Mouse (Mus musculus) naive thymus-derived CD4-positive, alpha-beta T cell, adult 2 months (primary cell): Measurements from ENCODE around the gene Eea1.
A peak's percentile ranks its signal among the peaks of the same experiment; 100 is the strongest.
"Not testable (repeated sequence)": the region's sequence is repeated elsewhere in the genome, so short reads cannot be mapped to it uniquely, and the experiment has no call there.

Experiments used
- DNase-seq: peaks from one replicate; pipeline ENCODE4 v3.0.0-alpha.2; 2011; ENCODE audit warnings: low read depth

Eea1 gene

GRCm38 (mm10) chr10:96074386-96074785 is 133.9 kb downstream of the Eea1 start:
- DNase-seq, result no peak

GRCm38 (mm10) chr10:96075403-96075802 is 135.0 kb downstream of the Eea1 start:
- no peak for DNase-seq

GRCm38 (mm10) chr10:96075880-96076279 is 135.4 kb downstream of the Eea1 start:
- no peak for DNase-seq

- DNase-seq, result no peak
Measured at GRCm38 (mm10) chr10:96076461-96076860, 136.0 kb downstream of the Eea1 start.

DNA sequence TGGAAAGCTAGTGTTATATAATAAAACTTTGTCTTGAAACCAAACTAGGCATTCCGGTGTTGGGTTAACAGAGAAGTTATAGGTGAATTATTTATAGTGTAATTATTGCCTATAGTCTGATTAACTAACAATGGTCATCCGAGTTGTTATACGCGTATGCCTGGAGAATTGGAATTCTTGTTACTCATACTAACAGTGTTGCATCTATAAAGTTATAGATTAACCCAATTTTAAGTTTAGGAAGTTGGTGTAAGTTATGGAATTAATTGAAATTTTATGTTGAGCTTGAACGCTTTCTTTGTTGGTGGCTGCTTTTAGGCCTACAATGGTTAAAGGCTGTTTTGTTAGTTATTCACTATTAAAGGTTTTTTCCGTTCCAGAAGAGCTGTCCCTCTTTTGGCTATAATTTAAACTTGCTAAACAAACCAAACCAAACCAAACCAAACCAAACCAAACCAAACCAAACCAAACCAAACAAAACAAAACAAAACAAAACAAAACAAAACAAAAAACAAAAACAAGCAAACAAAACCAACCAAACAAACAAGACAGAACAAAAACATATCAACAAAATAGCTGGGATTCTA is 137.1 kb downstream of the Eea1 start:
- DNase-seq, result not testable (repeated sequence)

- DNase-seq, result no peak
Measured at GRCm38 (mm10) chr10:96079823-96080222, 139.4 kb downstream of the Eea1 start.

GRCm38 (mm10) chr10:96080440-96081381 is 140.3 kb downstream of the Eea1 start:
- peak; percentile 68 for DNase-seq

DNA sequence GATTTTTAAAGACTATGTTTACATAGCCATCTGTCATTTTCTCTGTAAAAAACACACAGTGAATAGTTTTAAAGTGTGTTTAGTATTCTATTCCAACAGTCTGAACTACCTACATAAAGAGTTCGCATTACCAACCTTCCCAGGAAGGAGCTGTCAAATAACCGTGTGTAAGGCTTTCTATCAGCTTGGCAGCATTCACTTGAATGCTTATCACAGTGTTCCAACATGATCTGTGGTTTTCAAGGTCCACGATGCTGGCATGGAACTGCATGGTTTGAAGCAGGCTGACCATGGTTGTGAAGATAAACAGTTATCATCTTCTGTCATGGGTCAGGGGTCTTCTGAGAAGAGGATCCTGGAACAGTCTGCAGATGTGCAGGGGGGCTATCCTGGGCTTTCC is 141.8 kb downstream of the Eea1 start:
- no peak for DNase-seq

DNA sequence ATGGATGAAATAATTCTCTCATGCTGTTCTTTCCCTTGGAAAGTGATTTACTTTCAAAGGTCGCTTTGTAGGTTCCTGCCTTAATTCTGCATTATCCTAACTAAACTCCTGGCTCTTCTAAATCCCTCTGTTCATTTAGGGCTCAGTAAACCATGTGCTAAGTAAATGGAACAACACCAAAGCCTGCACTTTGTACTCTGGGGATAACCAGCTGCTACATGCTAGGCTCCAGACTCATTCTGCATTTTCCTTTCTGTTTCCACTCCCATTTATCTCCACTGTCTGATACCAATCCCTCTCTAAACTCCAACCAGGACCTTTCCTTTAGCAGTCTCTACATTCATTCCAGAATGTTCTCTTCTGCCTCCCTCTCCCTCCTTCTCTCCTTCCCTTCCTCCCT is 149.3 kb downstream of the Eea1 start:
- DNase-seq, result no peak

DNA sequence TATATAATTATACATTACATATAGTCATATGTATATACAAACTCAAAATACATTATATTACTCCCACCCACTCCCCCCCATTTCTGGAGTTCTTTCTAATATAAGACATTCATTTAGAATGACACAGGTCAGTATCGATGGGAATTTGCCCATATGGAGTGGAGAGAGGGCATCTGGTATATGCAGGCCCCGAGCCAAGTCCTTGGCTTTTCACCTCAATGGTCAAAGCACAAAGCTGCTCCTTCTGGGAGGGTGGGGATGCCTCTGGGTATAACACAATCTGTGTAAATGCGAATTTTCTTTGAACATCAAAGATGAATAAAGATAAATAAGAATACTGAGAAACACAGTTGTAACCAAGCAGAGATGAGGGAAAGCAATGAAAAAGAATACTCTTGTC is 149.9 kb downstream of the Eea1 start:
- no peak for DNase-seq

DNA sequence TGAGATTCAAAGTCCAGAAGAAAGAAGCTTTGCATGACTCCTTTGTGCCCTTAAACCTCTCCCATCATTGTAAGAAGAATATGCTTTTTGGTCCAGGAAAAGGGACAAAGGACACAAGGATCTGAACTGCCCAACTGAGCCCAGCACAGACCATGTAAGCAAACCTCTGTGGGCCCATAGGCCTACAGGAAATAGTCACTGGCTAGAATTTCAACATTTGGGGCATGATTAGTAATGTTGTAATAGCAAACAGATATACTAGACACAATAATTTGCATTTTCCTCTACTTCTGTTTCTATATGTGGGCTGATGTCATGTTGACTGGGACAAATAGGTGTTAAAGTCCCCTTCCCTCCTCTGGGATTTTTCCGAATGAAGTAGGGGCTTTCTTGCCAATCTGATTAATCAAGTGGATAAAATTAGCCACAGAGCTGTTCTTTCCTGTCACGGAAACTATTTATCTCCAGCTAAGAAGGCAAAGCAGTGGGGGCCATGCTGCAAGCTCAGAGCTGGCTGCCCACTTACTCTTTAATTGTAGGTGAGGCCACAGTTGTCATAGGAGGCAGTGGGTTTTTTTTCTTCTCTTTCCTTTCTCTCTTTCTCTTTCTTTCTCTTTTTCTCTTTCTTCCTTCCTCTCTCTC is 153.6 kb downstream of the Eea1 start:
- DNase-seq, result no peak

GRCm38 (mm10) chr10:96094559-96094958 is 154.1 kb downstream of the Eea1 start:
- no peak for DNase-seq
